Mouse (Mus musculus) telencephalon, adult 2 months (tissue): ENCODE data around the gene Hist1h2bh.

ENCODE experiments used
- DNase-seq: peaks from one replicate; pipeline ENCODE4 v3.0.0-alpha.2; 2011; ENCODE audit warnings: low read depth, low spot score

Gene Hist1h2bh

GRCm38 (mm10) chr13:23506351-23506750 is 36.8 kb downstream of the Hist1h2bh start:
- no peak for DNase-seq

DNA sequence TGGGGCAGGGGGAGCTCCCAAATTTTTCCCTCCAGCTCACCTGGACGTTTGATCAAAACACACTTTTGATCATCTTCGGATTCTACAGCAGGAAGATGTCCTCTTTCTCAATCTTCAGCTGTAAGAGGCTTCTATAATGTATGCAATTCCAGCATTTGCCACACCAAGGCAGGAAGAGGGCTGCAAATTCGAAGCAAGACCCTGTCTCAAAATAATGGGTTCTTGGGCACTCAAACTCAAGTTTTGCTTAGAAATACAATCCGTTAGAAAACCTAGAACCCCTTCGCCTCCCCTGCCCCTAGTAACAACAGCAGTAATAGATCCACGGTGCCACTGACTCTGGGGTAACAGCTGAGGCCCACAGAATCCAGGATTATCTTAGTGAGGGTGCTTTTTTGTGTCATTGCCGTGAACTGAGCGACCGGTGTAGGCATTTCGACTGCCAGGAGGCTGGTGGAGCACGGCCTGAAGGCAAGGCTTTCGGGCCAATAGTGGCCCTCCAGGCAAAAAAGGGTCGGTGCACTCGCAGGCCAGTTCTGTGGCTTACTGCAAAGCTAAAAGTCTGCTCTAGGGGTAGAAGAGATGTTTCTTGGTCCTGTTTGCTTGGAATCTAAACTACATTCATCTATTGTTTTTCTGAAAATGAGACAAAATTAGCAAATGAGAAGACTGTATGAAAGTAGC is 37.4 kb downstream of the Hist1h2bh start:
- DNase-seq, result no peak

GRCm38 (mm10) chr13:23503797-23504196 is 39.4 kb downstream of the Hist1h2bh start:
- DNase-seq, result no peak

DNA sequence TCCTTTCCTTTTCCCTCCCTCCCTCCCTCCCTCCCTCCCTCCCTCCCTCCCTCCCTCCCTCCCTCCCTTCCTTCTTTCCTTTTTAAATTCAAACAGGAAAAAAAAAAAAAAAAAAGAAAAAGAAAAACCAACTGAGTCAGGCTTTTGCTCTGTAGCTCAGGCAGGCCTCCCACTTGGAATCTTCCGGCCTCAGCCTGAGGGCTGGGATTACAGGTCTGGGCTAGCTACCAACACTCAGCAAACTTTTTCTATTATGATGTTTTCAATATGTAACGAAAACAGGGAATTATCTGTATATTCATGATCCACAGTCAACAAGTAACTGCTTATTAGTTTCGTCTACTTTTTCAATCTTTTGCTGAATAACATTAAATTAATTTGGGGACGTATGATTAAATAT is 40.3 kb downstream of the Hist1h2bh start:
- no peak for DNase-seq

- no peak for DNase-seq
Measured at GRCm38 (mm10) chr13:23502031-23502567, 41.1 kb downstream of the Hist1h2bh start.

DNA sequence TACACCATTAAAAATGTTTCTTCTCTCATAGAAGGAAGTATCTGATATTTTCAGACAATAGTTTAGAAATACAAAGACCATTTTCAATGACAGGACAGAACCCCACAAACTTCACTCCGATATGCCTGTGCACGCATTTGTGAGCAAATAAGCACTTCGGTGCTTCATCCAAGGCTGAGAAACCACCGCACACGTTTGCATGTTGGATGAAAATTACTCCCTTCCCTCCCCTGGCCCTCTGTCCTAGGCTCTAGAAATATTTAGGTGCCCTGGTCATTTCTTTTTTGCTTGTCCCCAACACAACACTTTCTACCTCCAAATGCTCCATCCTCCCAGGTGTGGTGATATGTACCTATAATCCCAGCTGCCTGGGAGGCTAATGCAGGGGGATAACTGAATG is 41.7 kb downstream of the Hist1h2bh start:
- DNase-seq, result no peak

DNA sequence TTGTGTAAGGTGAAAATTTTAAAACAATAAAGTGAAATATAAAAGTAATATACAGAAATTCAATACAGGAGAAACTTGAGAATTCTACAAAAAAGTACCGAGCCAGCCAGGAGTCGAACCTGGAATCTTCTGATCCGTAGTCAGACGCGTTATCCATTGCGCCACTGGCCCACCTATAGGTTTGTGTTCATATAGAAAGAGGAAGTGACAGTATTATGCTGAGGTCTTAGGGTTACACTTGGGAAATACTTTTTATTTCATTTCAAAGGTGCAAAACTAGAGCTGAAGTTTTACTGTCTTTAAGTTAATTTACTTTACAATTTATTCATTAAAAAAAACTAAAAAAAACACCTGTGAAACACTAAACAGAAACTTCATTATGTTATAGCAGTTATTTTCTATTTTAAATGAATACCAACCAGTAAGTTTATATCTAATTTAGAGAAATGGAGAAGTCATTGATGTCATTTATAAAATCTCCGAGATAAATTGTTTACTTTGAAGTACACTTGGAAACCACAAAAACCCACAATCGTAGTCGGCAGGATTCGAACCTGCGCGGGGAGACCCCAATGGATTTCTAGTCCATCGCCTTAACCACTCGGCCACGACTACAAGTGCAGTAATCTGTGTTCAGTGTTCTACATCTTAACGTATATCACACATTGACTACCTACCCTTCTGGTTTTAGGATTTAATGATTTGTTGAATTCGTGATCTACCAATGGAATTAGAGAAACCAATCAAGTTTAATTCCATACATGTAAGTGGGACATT is 42.6 kb downstream of the Hist1h2bh start:
- no peak for DNase-seq

DNA sequence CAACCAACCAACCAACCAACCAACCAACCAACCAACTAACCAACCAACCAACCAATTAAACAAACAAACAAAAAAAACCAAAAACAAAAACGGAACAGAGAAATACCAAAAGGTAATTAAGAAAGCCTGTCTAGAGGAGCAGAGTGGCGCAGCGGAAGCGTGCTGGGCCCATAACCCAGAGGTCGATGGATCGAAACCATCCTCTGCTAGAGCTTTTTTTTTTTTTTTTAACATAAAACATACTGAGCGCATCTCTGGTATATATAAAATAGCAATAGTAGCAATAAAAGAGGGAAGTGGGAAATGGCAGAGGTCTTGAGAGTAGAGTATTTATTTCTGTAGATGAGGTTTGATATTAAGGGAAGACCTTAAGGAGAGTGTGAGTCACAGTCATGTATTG is 43.2 kb downstream of the Hist1h2bh start:
- DNase-seq, result no peak

GRCm38 (mm10) chr13:23498653-23499052 is 44.5 kb downstream of the Hist1h2bh start:
- no peak for DNase-seq

DNA sequence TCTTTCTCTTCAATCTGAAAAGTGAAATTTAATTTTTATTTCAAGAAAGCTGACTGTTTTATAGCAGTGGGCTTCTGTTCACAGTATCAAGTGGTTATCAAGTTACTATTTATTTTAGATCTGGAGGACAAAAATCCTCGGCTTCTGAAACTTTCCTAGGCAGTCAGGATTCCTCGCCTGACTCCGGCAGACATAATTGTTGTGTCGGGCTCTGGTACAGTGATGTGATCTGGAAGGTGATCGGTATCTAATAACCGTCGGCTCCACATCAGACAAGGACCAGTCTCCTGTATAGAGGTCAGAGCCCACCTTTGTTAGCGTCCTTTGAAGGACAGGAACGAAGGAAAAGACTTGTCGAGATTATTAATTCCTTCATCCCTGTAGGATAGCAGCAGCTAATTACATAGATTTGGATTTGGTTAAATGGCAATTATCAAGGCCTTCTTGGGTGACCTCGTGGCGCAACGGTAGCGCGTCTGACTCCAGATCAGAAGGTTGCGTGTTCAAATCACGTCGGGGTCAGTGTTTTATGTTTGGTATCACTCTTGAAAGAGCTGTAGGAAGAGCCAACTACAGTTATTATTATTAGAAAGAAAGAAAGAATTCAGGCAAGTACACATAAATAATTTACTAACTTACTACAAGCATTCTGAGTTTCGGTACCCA is 45.4 kb downstream of the Hist1h2bh start:
- no peak for DNase-seq

DNA sequence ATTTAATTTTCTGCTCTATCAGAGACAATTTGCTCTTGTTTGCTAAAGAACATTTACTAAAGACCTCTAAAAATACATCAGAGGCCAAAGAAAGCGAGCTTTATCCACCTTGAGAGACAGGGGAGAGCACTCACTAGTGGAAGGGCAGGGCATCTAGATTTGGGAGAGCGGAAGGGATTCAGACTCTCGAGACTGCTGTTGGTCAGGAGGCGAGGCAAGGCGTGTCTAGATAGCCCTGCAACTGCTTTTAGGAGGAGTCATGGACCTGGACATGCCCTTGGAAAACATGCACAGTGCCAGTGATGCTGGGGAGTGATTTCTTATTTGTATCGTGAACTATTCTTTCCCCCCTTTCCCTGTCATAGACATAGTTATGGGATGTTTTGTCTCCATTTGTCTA is 47.7 kb downstream of the Hist1h2bh start:
- DNase-seq, result no peak

GRCm38 (mm10) chr13:23491990-23492389 is 51.2 kb downstream of the Hist1h2bh start:
- no peak for DNase-seq
